Mouse (Mus musculus): Measurements from ENCODE around the gene Ttc7b.

DNA sequence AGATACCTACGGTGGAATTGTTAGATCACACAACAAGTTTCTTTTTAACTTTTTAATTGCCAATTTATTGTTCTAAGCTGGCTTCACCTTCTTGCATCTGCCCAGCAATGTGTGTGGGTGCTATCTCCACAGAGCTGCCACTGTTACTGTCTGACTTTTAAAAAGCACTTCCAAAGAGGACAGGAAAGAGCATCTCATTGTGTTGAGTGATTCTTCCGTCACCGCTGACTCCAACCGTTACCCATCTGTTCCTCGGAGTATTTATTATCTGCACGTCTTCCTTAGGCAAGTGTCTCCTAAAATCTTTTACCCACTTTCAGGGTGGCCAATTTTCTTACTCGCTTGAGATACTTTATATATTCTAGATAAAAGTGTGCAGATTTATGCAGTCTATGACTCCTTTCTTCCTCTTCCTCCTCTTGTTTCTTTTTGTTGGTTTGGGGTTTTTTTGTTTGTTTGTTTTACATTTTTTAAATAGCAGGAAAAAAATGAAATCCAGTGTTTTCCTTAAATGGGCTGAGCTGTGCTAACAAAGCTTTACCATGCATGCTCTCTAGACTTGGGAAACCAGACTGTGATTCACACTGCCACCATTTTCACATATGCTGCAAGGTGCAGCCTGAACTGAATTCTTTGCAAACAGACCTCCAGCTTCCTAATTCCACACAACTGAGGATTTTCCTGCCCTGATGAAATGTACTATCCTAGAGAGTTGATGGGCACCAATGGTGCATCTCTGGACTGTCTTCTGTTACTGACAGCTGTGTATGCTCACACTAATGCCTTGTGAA, 50.9 kb downstream of the Ttc7b start:
- no peak for TF ChIP-seq TAL1 (conservative IDR thresholded peaks at IDR 0.05; ENCODE audit: low read depth, low read length)
- no peak for TF ChIP-seq CTCF (IDR thresholded peaks at IDR 0.05; ENCODE audit: low read depth, low read length)
- TF ChIP-seq POLR2AphosphoS5 (IDR thresholded peaks at IDR 0.05; ENCODE audit: insufficient replicate concordance, low read depth, low read length): no peak
